Mouse (Mus musculus): ENCODE measurements around the gene Gm9936. TPM values are rescaled to one million over a fixed set of nuclear protein-coding genes. Genes with fewer than 3 reads are reported as not detected.
"Not testable (repeated sequence)": the region's sequence is repeated elsewhere in the genome, so short reads cannot be mapped to it uniquely, and the experiment has no call there.

Gm9936 gene
- 0.14 and 0.15 TPM in 2 replicates for polyA plus RNA-seq (2016; fragmentation: Nextera tagmentation; extraction: Ambion mirVana)

GRCm38 (mm10) chr5:114858582-114858981 is at the start of gene Gm9936:
TSS of gene Gm9936 (minus strand) at chr5:114858682.
- WGBS, result 90% methylated on average over 12 of the region's 12 CpGs
- Histone ChIP-seq H3K27ac (peak within 1 kb of the TSS; percentile 73; the same call in 1 of the 2 replicates), H3K4me1 (peaks cover 11% of the 10 kb centered on the region), H3K4me3 (peak within 1 kb of the TSS; percentile 51), H3K36me3 (replicated peaks) (no peaks in the 10 kb centered on the region), H3K9me3 (no peaks in the 10 kb centered on the region), H3K27me3 (ENCODE audit: poor library complexity, severe bottlenecking) (peaks cover 26% of the 10 kb centered on the region)
- DNase-seq (ENCODE audit: extremely low spot score, low spot score), result no peak

GRCm38 (mm10) chr5:114902413-114902812 is 43.9 kb upstream of the Gm9936 start:
- peak; percentile 42 for DNase-seq (ENCODE audit: extremely low spot score, low spot score)
- H3K9me3 ChIP-seq, result peaks cover 8% of the 10 kb centered on the region
- no peaks in the 10 kb centered on the region for H3K27me3 ChIP-seq (ENCODE audit: poor library complexity, severe bottlenecking)
- 32% methylated on average over 1 of the region's 1 CpGs for WGBS
- H3K4me3 ChIP-seq, result no peak overlapping the region
- H3K36me3 ChIP-seq (replicated peaks), result no peaks in the 10 kb centered on the region
- peaks cover 11% of the 10 kb centered on the region for H3K4me1 ChIP-seq
- H3K27ac ChIP-seq, result no peak overlapping the region

- no peaks in the 10 kb centered on the region for H3K36me3 ChIP-seq (replicated peaks)
- H3K4me3 ChIP-seq, result no peak overlapping the region
- peaks cover 10% of the 10 kb centered on the region for H3K4me1 ChIP-seq
- no peak for DNase-seq (ENCODE audit: extremely low spot score, low spot score)
- no peaks in the 10 kb centered on the region for H3K27me3 ChIP-seq (ENCODE audit: poor library complexity, severe bottlenecking)
- H3K9me3 ChIP-seq, result no peaks in the 10 kb centered on the region
- no peak overlapping the region for H3K27ac ChIP-seq
- WGBS, result 82% methylated on average over 7 of the region's 7 CpGs
Measured at GRCm38 (mm10) chr5:114898857-114899256, 40.4 kb upstream of the Gm9936 start.

GRCm38 (mm10) chr5:114897374-114897793 is 38.9 kb upstream of the Gm9936 start:
- Histone ChIP-seq H3K4me3 (peak overlapping the region; percentile 22; the same call in 1 of the 2 replicates), H3K27ac (0 out of 2 replicates have a peak overlapping the region, but pooled peaks have one; percentile 5)
- 10% methylated on average over 7 of the region's 7 CpGs for WGBS

GRCm38 (mm10) chr5:114896688-114897373 is 38.3 kb upstream of the Gm9936 start, which contains the start of gene Oasl2:
TSS of gene Oasl2 (plus strand) at chr5:114896936.
- no peaks in the 10 kb centered on the region for H3K36me3 ChIP-seq (replicated peaks)
- 68% methylated on average over 13 of the region's 13 CpGs for WGBS
- peaks cover 10% of the 10 kb centered on the region for H3K4me1 ChIP-seq
- DNase-seq (ENCODE audit: extremely low spot score, low spot score), result no peak
- H3K4me3 ChIP-seq, result peak within 1 kb of the TSS; percentile 22; the same call in 1 of the 2 replicates
- H3K27me3 ChIP-seq (ENCODE audit: poor library complexity, severe bottlenecking), result no peaks in the 10 kb centered on the region
- H3K9me3 ChIP-seq, result no peaks in the 10 kb centered on the region
- 0 out of 2 replicates have a peak within 1 kb of the TSS, but pooled peaks have one; percentile 5 for H3K27ac ChIP-seq

More at GRCm38 (mm10) chr5:114897374-114897793, 38.9 kb upstream of the Gm9936 start:
- no peak for DNase-seq (ENCODE audit: extremely low spot score, low spot score)
- H3K36me3 ChIP-seq (replicated peaks), result no peaks in the 10 kb centered on the region
- H3K9me3 ChIP-seq, result no peaks in the 10 kb centered on the region
- no peaks in the 10 kb centered on the region for H3K27me3 ChIP-seq (ENCODE audit: poor library complexity, severe bottlenecking)
- H3K4me1 ChIP-seq, result peaks cover 10% of the 10 kb centered on the region

- Histone ChIP-seq H3K4me1 (peaks cover 10% of the 10 kb centered on the region), H3K9me3 (no peaks in the 10 kb centered on the region), H3K4me3 (no peak overlapping the region), H3K27me3 (ENCODE audit: poor library complexity, severe bottlenecking) (no peaks in the 10 kb centered on the region), H3K27ac (no peak overlapping the region), H3K36me3 (replicated peaks) (no peaks in the 10 kb centered on the region)
- no peak for DNase-seq (ENCODE audit: extremely low spot score, low spot score)
- 88% methylated on average over 4 of the region's 4 CpGs for WGBS
Measured at GRCm38 (mm10) chr5:114895542-114895941, 37.1 kb upstream of the Gm9936 start.

- H3K4me3 ChIP-seq, result no peak overlapping the region
- H3K27ac ChIP-seq, result no peak overlapping the region
- H3K36me3 ChIP-seq (replicated peaks), result no peaks in the 10 kb centered on the region
- no peaks in the 10 kb centered on the region for H3K4me1 ChIP-seq
- H3K9me3 ChIP-seq, result no peaks in the 10 kb centered on the region
- no peak for DNase-seq (ENCODE audit: extremely low spot score, low spot score)
- 83% methylated on average over 2 of the region's 2 CpGs for WGBS
- no peaks in the 10 kb centered on the region for H3K27me3 ChIP-seq (ENCODE audit: poor library complexity, severe bottlenecking)
Measured at GRCm38 (mm10) chr5:114888995-114889394, 30.5 kb upstream of the Gm9936 start.

- no peaks in the 10 kb centered on the region for H3K4me1 ChIP-seq
- DNase-seq (ENCODE audit: extremely low spot score, low spot score), result no peak
- H3K4me3 ChIP-seq, result no peak overlapping the region
- no peaks in the 10 kb centered on the region for H3K36me3 ChIP-seq (replicated peaks)
- 90% methylated on average over 6 of the region's 6 CpGs for WGBS
- no peaks in the 10 kb centered on the region for H3K9me3 ChIP-seq
- no peaks in the 10 kb centered on the region for H3K27me3 ChIP-seq (ENCODE audit: poor library complexity, severe bottlenecking)
- H3K27ac ChIP-seq, result no peak overlapping the region
Measured at GRCm38 (mm10) chr5:114886801-114887200, 28.3 kb upstream of the Gm9936 start.

- WGBS, result 94% methylated on average over 11 of the region's 11 CpGs
- H3K4me1 ChIP-seq, result peaks cover 16% of the 10 kb centered on the region
- no peak overlapping the region for H3K27ac ChIP-seq
- H3K9me3 ChIP-seq, result no peaks in the 10 kb centered on the region
- H3K27me3 ChIP-seq (ENCODE audit: poor library complexity, severe bottlenecking), result peaks cover 14% of the 10 kb centered on the region; the same call in 1 of the 2 replicates
- no peak overlapping the region for H3K4me3 ChIP-seq
- H3K36me3 ChIP-seq (replicated peaks), result no peaks in the 10 kb centered on the region
- DNase-seq (ENCODE audit: extremely low spot score, low spot score), result no peak
Measured at GRCm38 (mm10) chr5:114883022-114883421, 24.5 kb upstream of the Gm9936 start.

- H3K27ac ChIP-seq; H3K4me3 ChIP-seq; H3K36me3 ChIP-seq (replicated peaks); H3K9me3 ChIP-seq; DNase-seq (ENCODE audit: extremely low spot score, low spot score): not testable (repeated sequence)
- WGBS, result 79% methylated on average over 7 of the region's 7 CpGs
- Histone ChIP-seq H3K4me1 (peaks cover 23% of the 10 kb centered on the region), H3K27me3 (ENCODE audit: poor library complexity, severe bottlenecking) (peaks cover 15% of the 10 kb centered on the region; the same call in 1 of the 2 replicates)
Measured at GRCm38 (mm10) chr5:114882319-114882718, 23.8 kb upstream of the Gm9936 start.

GRCm38 (mm10) chr5:114879399-114879798 is 20.9 kb upstream of the Gm9936 start:
- Histone ChIP-seq H3K4me1 (peaks cover 42% of the 10 kb centered on the region), H3K27ac (peak overlapping the region; percentile 20; the same call in 1 of the 2 replicates), H3K27me3 (ENCODE audit: poor library complexity, severe bottlenecking) (peaks cover 15% of the 10 kb centered on the region; the same call in 1 of the 2 replicates), H3K4me3 (no peak overlapping the region), H3K36me3 (replicated peaks) (no peaks in the 10 kb centered on the region), H3K9me3 (no peaks in the 10 kb centered on the region)
- DNase-seq (ENCODE audit: extremely low spot score, low spot score), result no peak
- whole genome bisulfite sequencing, result 80% methylated on average over 13 of the region's 13 CpGs

GRCm38 (mm10) chr5:114877487-114877886 is 19.0 kb upstream of the Gm9936 start:
- no peak for DNase-seq (ENCODE audit: extremely low spot score, low spot score)
- Histone ChIP-seq H3K4me3 (no peak overlapping the region), H3K27ac (peak overlapping the region; percentile 83), H3K36me3 (replicated peaks) (no peaks in the 10 kb centered on the region), H3K9me3 (no peaks in the 10 kb centered on the region), H3K4me1 (peaks cover 42% of the 10 kb centered on the region), H3K27me3 (ENCODE audit: poor library complexity, severe bottlenecking) (peaks cover 15% of the 10 kb centered on the region; the same call in 1 of the 2 replicates)
- WGBS, result 70% methylated on average over 7 of the region's 7 CpGs

- H3K36me3 ChIP-seq (replicated peaks), result no peaks in the 10 kb centered on the region
- peaks cover 15% of the 10 kb centered on the region; the same call in 1 of the 2 replicates for H3K27me3 ChIP-seq (ENCODE audit: poor library complexity, severe bottlenecking)
- H3K9me3 ChIP-seq, result no peaks in the 10 kb centered on the region
- H3K4me1 ChIP-seq, result peaks cover 42% of the 10 kb centered on the region
- peak overlapping the region; percentile 83 for H3K27ac ChIP-seq
- peak; percentile 38 for DNase-seq (ENCODE audit: extremely low spot score, low spot score)
- H3K4me3 ChIP-seq, result 0 out of 2 replicates have a peak overlapping the region, but pooled peaks have one; percentile 19
- 22% methylated on average over 6 of the region's 6 CpGs for WGBS
Measured at GRCm38 (mm10) chr5:114876331-114876730, 17.8 kb upstream of the Gm9936 start.
